In genomic region chr5:123134875-123135382, GRCm38 (mm10) we compare ENCODE assay signal across 8 mouse cellular contexts. TPM values are rescaled to one million over a fixed set of nuclear protein-coding genes. Genes with fewer than 3 reads are reported as not detected.
DNase-seq lines count a peak whose midpoint lies in the region; ATAC-seq and TF ChIP-seq lines count a peak whose summit lies in the region.

No protein-coding gene starts in this region.

- H3K4me3 ChIP-seq in heart, embryonic 15.5 days, result peak overlapping the region; percentile 59
- H3K4me3 ChIP-seq in MEL (ENCODE audit: control insufficient read depth in 1 of 2, insufficient read depth in 1 of 2, low read depth in 2 of 2, low read length in 2 of 2), result peak overlapping the region; percentile 23 to 27; a peak in 3 of 4 replicates
- H3K4me3 ChIP-seq in hindbrain, embryonic 13.5 days, result peak overlapping the region; percentile 76
- H3K4me3 ChIP-seq in midbrain, embryonic 10.5 days, result peak overlapping the region; percentile 99

- 14% methylated on average over 8 of the region's 8 CpGs for WGBS in heart, embryonic 15.5 days
- WGBS in hindbrain, embryonic 13.5 days, result 22% methylated on average over 8 of the region's 8 CpGs
- WGBS in midbrain, embryonic 10.5 days, result 27% methylated on average over 8 of the region's 8 CpGs

- peaks cover 33% of the 10 kb centered on the region for H3K79me2 ChIP-seq in MEL (ENCODE audit: control insufficient read depth, insufficient read depth, low read length, poor library complexity)

- peak overlapping the region; percentile 96 for H3K4me2 ChIP-seq in heart, embryonic 15.5 days
- H3K4me2 ChIP-seq in hindbrain, embryonic 13.5 days, result peak overlapping the region; percentile 100

- H3K27me3 ChIP-seq in heart, embryonic 15.5 days, result no peaks in the 10 kb centered on the region
- H3K27me3 ChIP-seq in MEL (ENCODE audit: control insufficient read depth in 1 of 2, insufficient read depth in 2 of 2, low read length in 2 of 2), result no peaks in the 10 kb centered on the region
- H3K27me3 ChIP-seq in hindbrain, embryonic 13.5 days, result no peaks in the 10 kb centered on the region
- peaks cover 16% of the 10 kb centered on the region for H3K27me3 ChIP-seq in midbrain, embryonic 10.5 days (ENCODE audit: low read depth, poor library complexity, severe bottlenecking)

- TF ChIP-seq EP300 in MEL (IDR thresholded peaks at IDR 0.05; ENCODE audit: low read depth in 1 of 2, low read length in 2 of 2), result peak; percentile 15 to 30; a peak in 2 of 4 replicates

- no peak for TF ChIP-seq POLR2A in MEL (IDR thresholded peaks at IDR 0.05; ENCODE audit: control insufficient read depth in 1 of 2, insufficient read depth in 1 of 2, low read depth in 1 of 2, low read length in 2 of 2, poor library complexity in 1 of 2)

- peak overlapping the region; percentile 100 for H3K27ac ChIP-seq in heart, embryonic 15.5 days
- H3K27ac ChIP-seq in MEL (ENCODE audit: control insufficient read depth, low read depth, low read length), result peak overlapping the region; percentile 100
- peak overlapping the region; percentile 100 for H3K27ac ChIP-seq in hindbrain, embryonic 13.5 days
- H3K27ac ChIP-seq in midbrain, embryonic 10.5 days (replicated peaks), result peak overlapping the region; percentile 100

- peaks cover 76% of the 10 kb centered on the region for H3K4me1 ChIP-seq in heart, embryonic 15.5 days (replicated peaks)
- peaks cover 4 to 35% of the 10 kb centered on the region in 2 experiments; a peak in 3 of 4 replicates for H3K4me1 ChIP-seq in MEL (ENCODE audit: control insufficient read depth in 1 of 2, insufficient read depth in 2 of 2, low read length in 2 of 2)
- peaks cover 71% of the 10 kb centered on the region for H3K4me1 ChIP-seq in hindbrain, embryonic 13.5 days (replicated peaks)
- peaks cover 76% of the 10 kb centered on the region for H3K4me1 ChIP-seq in midbrain, embryonic 10.5 days

- peak overlapping the region; percentile 81; the same call in 1 of the 2 replicates for H3K9ac ChIP-seq in heart, embryonic 15.5 days
- peak overlapping the region; percentile 55 for H3K9ac ChIP-seq in MEL (ENCODE audit: control insufficient read depth, low read depth, low read length, poor library complexity, severe bottlenecking)
- peak overlapping the region; percentile 100 for H3K9ac ChIP-seq in hindbrain, embryonic 13.5 days

- no peak for TF ChIP-seq CTCF in MEL (IDR thresholded peaks at IDR 0.05 in 2 of 3, conservative IDR thresholded peaks at IDR 0.05 in 1 of 3; ENCODE audit: control insufficient read depth in 1 of 3, insufficient read depth in 1 of 3, low read depth in 2 of 3, low read length in 3 of 3, poor library complexity in 1 of 3, severe bottlenecking in 1 of 3)

- TF ChIP-seq RAD21 in MEL (IDR thresholded peaks at IDR 0.05; ENCODE audit: low read depth, low read length), result no peak; the same call in 1 of the 2 replicates

- no peaks in the 10 kb centered on the region for H3K36me3 ChIP-seq in heart, embryonic 15.5 days
- peaks cover 0 to 29% of the 10 kb centered on the region in 2 experiments; a peak in 2 of 4 replicates for H3K36me3 ChIP-seq in MEL (ENCODE audit: control insufficient read depth in 1 of 2, insufficient read depth in 2 of 2, low read length in 2 of 2)
- H3K36me3 ChIP-seq in hindbrain, embryonic 13.5 days, result peaks cover 34% of the 10 kb centered on the region
- H3K36me3 ChIP-seq in midbrain, embryonic 10.5 days, result peaks cover 61% of the 10 kb centered on the region

- no peaks in the 10 kb centered on the region for H3K9me3 ChIP-seq in heart, embryonic 15.5 days (replicated peaks)
- H3K9me3 ChIP-seq in MEL (replicated peaks; ENCODE audit: insufficient read depth, low read length), result no peaks in the 10 kb centered on the region
- H3K9me3 ChIP-seq in hindbrain, embryonic 13.5 days, result no peaks in the 10 kb centered on the region
- H3K9me3 ChIP-seq in midbrain, embryonic 10.5 days (replicated peaks), result no peaks in the 10 kb centered on the region

- ATAC-seq in heart, embryonic 15.5 days (replicated peaks; ENCODE audit: insufficient number of reproducible peaks, insufficient read depth, low FRiP score, low read depth), result no peak
- no peak for ATAC-seq in hindbrain, embryonic 13.5 days (ENCODE audit: low FRiP score)
- ATAC-seq in megakaryocyte progenitor cell, adult 5-6 weeks (replicated peaks; ENCODE audit: poor library complexity), result no peak

- DNase-seq in heart, adult 11 months, result no peak
- DNase-seq in MEL (ENCODE audit: low read depth, low spot score), result no peak
- no peak for DNase-seq in midbrain, embryonic 10.5 days (ENCODE audit: low spot score)
- DNase-seq in adrenal gland, postnatal 36 days, result no peak
- DNase-seq in B cell, adult 2 months, result no peak

TF ChIP-seq in MEL, 35 proteins besides CTCF, POLR2A, EP300 and RAD21 (continues in another document):
- TF ChIP-seq MAFK (IDR thresholded peaks at IDR 0.05; ENCODE audit: borderline replicate concordance, low read depth, low read length) (no peak), MAZ (IDR thresholded peaks at IDR 0.05; ENCODE audit: low read depth, low read length) (0 out of 2 replicates have a peak, but pooled peaks have one; percentile 34), POLR2AphosphoS5 (IDR thresholded peaks at IDR 0.05; ENCODE audit: borderline replicate concordance, low read depth, low read length) (no peak), UBTF (IDR thresholded peaks at IDR 0.05; ENCODE audit: borderline replicate concordance, insufficient read depth, low read depth, low read length) (no peak), ZKSCAN1 (IDR thresholded peaks at IDR 0.05; ENCODE audit: low read depth, low read length) (no peak), ELF1 (IDR thresholded peaks at IDR 0.05; ENCODE audit: low read depth, low read length) (no peak), SMC3 (IDR thresholded peaks at IDR 0.05; ENCODE audit: low read depth, low read length) (no peak), SIN3A (IDR thresholded peaks at IDR 0.05; ENCODE audit: low read length) (no peak; the same call in 1 of the 2 replicates), USF1 (IDR thresholded peaks at IDR 0.05; ENCODE audit: low read depth, low read length) (0 out of 2 replicates have a peak, but pooled peaks have one; percentile 16), RCOR1 (IDR thresholded peaks at IDR 0.05; ENCODE audit: low read depth, low read length) (0 out of 2 replicates have a peak, but pooled peaks have one; percentile 20), KAT2A (conservative IDR thresholded peaks at IDR 0.05; ENCODE audit: low read depth, low read length) (no peak), NELFE (IDR thresholded peaks at IDR 0.05; ENCODE audit: low read depth, low read length) (no peak), ZC3H11A (IDR thresholded peaks at IDR 0.05; ENCODE audit: low read depth, low read length) (no peak), MYB (IDR thresholded peaks at IDR 0.05; ENCODE audit: low read depth, low read length) (no peak), POLR2AphosphoS2 (IDR thresholded peaks at IDR 0.05; ENCODE audit: low read length) (no peak), NRF1 (IDR thresholded peaks at IDR 0.05; ENCODE audit: insufficient read depth, low read depth, low read length, poor library complexity, severe bottlenecking) (no peak)

RNA-seq across cellular contexts. Expression of gene Rhof, which starts 2.4 kb away (rescaled TPM):
- polyA plus RNA-seq in heart, embryonic 15.5 days (2015; fragmentation: Nextera tagmentation; extraction: Ambion mirVana), result 1.5 and 3.1 TPM in 2 replicates
- 2.5 and 4.1 TPM in 2 replicates for total RNA-seq in MEL (2012; rRNA removed)
- 10 to 100 TPM in 1 of 2 experiments, not detected in 1; 10.4 TPM for polyA plus RNA-seq in MEL (2012; ENCODE audit: insufficient read depth in 1 of 2, insufficient read length in 2 of 2, low read depth in 1 of 2, low replicate concordance in 2 of 2, missing spikeins in 1 of 2)
- 5.1 and 5.8 TPM in 2 replicates for polyA plus RNA-seq in hindbrain, embryonic 13.5 days (2015; fragmentation: Nextera tagmentation; extraction: Ambion mirVana)
- polyA plus RNA-seq in midbrain, embryonic 10.5 days (2016; fragmentation: Nextera tagmentation; extraction: Ambion mirVana), result 1.4 and 1.9 TPM in 2 replicates
- 1 to 10 TPM; 1.2 to 1.4 TPM for total RNA-seq in adrenal gland, postnatal 36 days (2021)
- 0.42 and 1.0 TPM in 2 replicates for total RNA-seq in megakaryocyte progenitor cell, adult 5-6 weeks (2015)
- total RNA-seq in megakaryocyte progenitor cell, adult 5-6 weeks (2017), result 0.54 and 1.1 TPM in 2 replicates

RNA-seq across cellular contexts. Expression of gene Setd1b, which starts 7.1 kb away (rescaled TPM):
- polyA plus RNA-seq in heart, embryonic 15.5 days (2015; fragmentation: Nextera tagmentation; extraction: Ambion mirVana), result 6.0 and 6.9 TPM in 2 replicates
- 3.0 and 4.1 TPM in 2 replicates for total RNA-seq in MEL (2012; rRNA removed)
- 10 to 100 TPM in 1 of 2 experiments, not detected in 1; 23.5 TPM for polyA plus RNA-seq in MEL (2012; ENCODE audit: insufficient read depth in 1 of 2, insufficient read length in 2 of 2, low read depth in 1 of 2, low replicate concordance in 2 of 2, missing spikeins in 1 of 2)
- polyA plus RNA-seq in hindbrain, embryonic 13.5 days (2015; fragmentation: Nextera tagmentation; extraction: Ambion mirVana), result 12.9 and 13.1 TPM in 2 replicates
- 7.4 and 7.9 TPM in 2 replicates for polyA plus RNA-seq in midbrain, embryonic 10.5 days (2016; fragmentation: Nextera tagmentation; extraction: Ambion mirVana)
- 10 to 100 TPM; 24.9 to 26.0 TPM for total RNA-seq in adrenal gland, postnatal 36 days (2021)
- 27.5 and 28.3 TPM in 2 replicates for total RNA-seq in megakaryocyte progenitor cell, adult 5-6 weeks (2015)
- 1.9 and 3.1 TPM in 2 replicates for total RNA-seq in megakaryocyte progenitor cell, adult 5-6 weeks (2017)

RNA-seq across cellular contexts. Expression of gene Psmd9, which starts 34.3 kb away (rescaled TPM):
- 54.9 and 66.7 TPM in 2 replicates for polyA plus RNA-seq in heart, embryonic 15.5 days (2015; fragmentation: Nextera tagmentation; extraction: Ambion mirVana)
- total RNA-seq in MEL (2012; rRNA removed), result 28.4 and 32.0 TPM in 2 replicates
- polyA plus RNA-seq in MEL (2012; ENCODE audit: insufficient read depth in 1 of 2, insufficient read length in 2 of 2, low read depth in 1 of 2, low replicate concordance in 2 of 2, missing spikeins in 1 of 2), result 10 to 100 TPM in 1 of 2 experiments, not detected in 1; 54.6 TPM
- polyA plus RNA-seq in hindbrain, embryonic 13.5 days (2015; fragmentation: Nextera tagmentation; extraction: Ambion mirVana), result 76.0 and 79.3 TPM in 2 replicates
- 75.7 and 78.5 TPM in 2 replicates for polyA plus RNA-seq in midbrain, embryonic 10.5 days (2016; fragmentation: Nextera tagmentation; extraction: Ambion mirVana)
- 10 to 100 TPM; 23.4 to 31.5 TPM for total RNA-seq in adrenal gland, postnatal 36 days (2021)
- 22.3 and 23.9 TPM in 2 replicates for total RNA-seq in megakaryocyte progenitor cell, adult 5-6 weeks (2015)
- total RNA-seq in megakaryocyte progenitor cell, adult 5-6 weeks (2017), result 15.2 and 19.4 TPM in 2 replicates

RNA-seq across cellular contexts. Expression of gene Hpd, which starts 47.6 kb away (rescaled TPM):
- 0.37 TPM in 1 of 2 replicates, not detected in the other for polyA plus RNA-seq in heart, embryonic 15.5 days (2015; fragmentation: Nextera tagmentation; extraction: Ambion mirVana)
- total RNA-seq in MEL (2012; rRNA removed), result not detected in 2 replicates
- polyA plus RNA-seq in MEL (2012; ENCODE audit: insufficient read depth in 1 of 2, insufficient read length in 2 of 2, low read depth in 1 of 2, low replicate concordance in 2 of 2, missing spikeins in 1 of 2), result not detected
- not detected in 2 replicates for polyA plus RNA-seq in hindbrain, embryonic 13.5 days (2015; fragmentation: Nextera tagmentation; extraction: Ambion mirVana)
- not detected in 2 replicates for polyA plus RNA-seq in midbrain, embryonic 10.5 days (2016; fragmentation: Nextera tagmentation; extraction: Ambion mirVana)
- total RNA-seq in adrenal gland, postnatal 36 days (2021), result 1 to 10 TPM; 1.6 to 2.4 TPM
- not detected in 2 replicates for total RNA-seq in megakaryocyte progenitor cell, adult 5-6 weeks (2015)
- not detected in 2 replicates for total RNA-seq in megakaryocyte progenitor cell, adult 5-6 weeks (2017)

Comparison
In these comparisons a context has a peak if more than half of its experiments do, and no peak if none do; other contexts are left out.
1. H3K4me3 ChIP-seq: peak in every context shown above with its lines; median percentile 99 in midbrain, embryonic 10.5 days; 76 in hindbrain, embryonic 13.5 days; 59 in heart, embryonic 15.5 days; 25 in MEL.